Mouse (Mus musculus): ENCODE measurements around the gene Cd72. TPM values are rescaled to one million over a fixed set of nuclear protein-coding genes. Genes with fewer than 3 reads are reported as not detected.

Cd72 gene
- polyA plus RNA-seq (2012; fragmentation: generic; extraction: Trizol), result 1.5 TPM
- long read RNA-seq, experiment 1, result 0 reads
- long read RNA-seq, experiment 2, result 0 reads

GRCm38 (mm10) chr4:43454041-43454836, at the start of gene Cd72:
Gene Cd72, minus strand, starts transcription at chr4:43454628.
- Histone ChIP-seq H3K79me2 (ENCODE audit: control insufficient read depth, insufficient read depth) (no peaks in the 10 kb centered on the region), H3K27me3 (ENCODE audit: control insufficient read depth, insufficient read depth, insufficient read length) (peaks cover 4% of the 10 kb centered on the region), H3K36me3 (ENCODE audit: control insufficient read depth, insufficient read depth) (no peaks in the 10 kb centered on the region), H3K4me3 (ENCODE audit: insufficient read depth, poor library complexity, severe bottlenecking) (no peak within 1 kb of the TSS), H3ac (ENCODE audit: control insufficient read depth, insufficient read length, low read depth) (no peak within 1 kb of the TSS), H3K79me3 (ENCODE audit: low read depth) (no peaks in the 10 kb centered on the region)
- TF ChIP-seq MYOD1 (IDR thresholded peaks at IDR 0.05; ENCODE audit: control insufficient read depth, insufficient read length, low read depth) (no peak), CTCF (IDR thresholded peaks at IDR 0.05; ENCODE audit: control insufficient read depth, insufficient read depth, insufficient read length) (no peak), MAX (IDR thresholded peaks at IDR 0.05) (no peak), CEBPB (IDR thresholded peaks at IDR 0.05; ENCODE audit: low read depth) (no peak), USF1 (IDR thresholded peaks at IDR 0.05; ENCODE audit: low read depth) (no peak), FOSL1 (IDR thresholded peaks at IDR 0.05; ENCODE audit: insufficient read depth, low read length, poor library complexity, severe bottlenecking) (no peak), MYOG (IDR thresholded peaks at IDR 0.05; ENCODE audit: control insufficient read depth, extremely low read depth, insufficient read length) (no peak)

GRCm38 (mm10) chr4:43503506-43503905, 49.1 kb upstream of the Cd72 start:
- Histone ChIP-seq H3K79me2 (ENCODE audit: control insufficient read depth, insufficient read depth) (peaks cover 3% of the 10 kb centered on the region), H3ac (ENCODE audit: control insufficient read depth, insufficient read length, low read depth) (no peak overlapping the region), H3K27me3 (ENCODE audit: control insufficient read depth, insufficient read depth, insufficient read length) (no peaks in the 10 kb centered on the region), H3K4me3 (ENCODE audit: insufficient read depth, poor library complexity, severe bottlenecking) (no peak overlapping the region), H3K36me3 (ENCODE audit: control insufficient read depth, insufficient read depth) (no peaks in the 10 kb centered on the region), H3K79me3 (ENCODE audit: low read depth) (no peaks in the 10 kb centered on the region)
- TF ChIP-seq MYOD1 (IDR thresholded peaks at IDR 0.05; ENCODE audit: control insufficient read depth, insufficient read length, low read depth), result no peak
- no peak for TF ChIP-seq MYOG (IDR thresholded peaks at IDR 0.05; ENCODE audit: control insufficient read depth, extremely low read depth, insufficient read length)
- no peak for TF ChIP-seq USF1 (IDR thresholded peaks at IDR 0.05; ENCODE audit: low read depth)
- no peak for TF ChIP-seq CTCF (IDR thresholded peaks at IDR 0.05; ENCODE audit: control insufficient read depth, insufficient read depth, insufficient read length)
- TF ChIP-seq CEBPB (IDR thresholded peaks at IDR 0.05; ENCODE audit: low read depth), result no peak
- TF ChIP-seq MAX (IDR thresholded peaks at IDR 0.05), result no peak
- no peak for TF ChIP-seq FOSL1 (IDR thresholded peaks at IDR 0.05; ENCODE audit: insufficient read depth, low read length, poor library complexity, severe bottlenecking)

- Histone ChIP-seq H3ac (ENCODE audit: control insufficient read depth, insufficient read length, low read depth) (no peak overlapping the region), H3K36me3 (ENCODE audit: control insufficient read depth, insufficient read depth) (no peaks in the 10 kb centered on the region), H3K79me2 (ENCODE audit: control insufficient read depth, insufficient read depth) (peaks cover 8% of the 10 kb centered on the region), H3K27me3 (ENCODE audit: control insufficient read depth, insufficient read depth, insufficient read length) (no peaks in the 10 kb centered on the region), H3K4me3 (ENCODE audit: insufficient read depth, poor library complexity, severe bottlenecking) (no peak overlapping the region), H3K79me3 (ENCODE audit: low read depth) (no peaks in the 10 kb centered on the region)
- TF ChIP-seq USF1 (IDR thresholded peaks at IDR 0.05; ENCODE audit: low read depth), result no peak
- TF ChIP-seq MYOD1 (IDR thresholded peaks at IDR 0.05; ENCODE audit: control insufficient read depth, insufficient read length, low read depth), result no peak
- no peak for TF ChIP-seq CTCF (IDR thresholded peaks at IDR 0.05; ENCODE audit: control insufficient read depth, insufficient read depth, insufficient read length)
- TF ChIP-seq MAX (IDR thresholded peaks at IDR 0.05), result no peak
- no peak for TF ChIP-seq CEBPB (IDR thresholded peaks at IDR 0.05; ENCODE audit: low read depth)
- no peak for TF ChIP-seq MYOG (IDR thresholded peaks at IDR 0.05; ENCODE audit: control insufficient read depth, extremely low read depth, insufficient read length)
- TF ChIP-seq FOSL1 (IDR thresholded peaks at IDR 0.05; ENCODE audit: insufficient read depth, low read length, poor library complexity, severe bottlenecking), result no peak
These were observed 48.6 kb upstream of the Cd72 start for GRCm38 (mm10) chr4:43503041-43503440.

GRCm38 (mm10) chr4:43499407-43500333, 45.2 kb upstream of the Cd72 start, which contains the start of gene Arhgef39:
Gene Arhgef39, minus strand, starts transcription at chr4:43499695.
- H3K27me3 ChIP-seq (ENCODE audit: control insufficient read depth, insufficient read depth, insufficient read length), result no peaks in the 10 kb centered on the region
- H3ac ChIP-seq (ENCODE audit: control insufficient read depth, insufficient read length, low read depth), result peak within 1 kb of the TSS; percentile 75
- TF ChIP-seq CTCF (IDR thresholded peaks at IDR 0.05; ENCODE audit: control insufficient read depth, insufficient read depth, insufficient read length) (no peak), MYOG (IDR thresholded peaks at IDR 0.05; ENCODE audit: control insufficient read depth, extremely low read depth, insufficient read length) (no peak), USF1 (IDR thresholded peaks at IDR 0.05; ENCODE audit: low read depth) (no peak), MAX (IDR thresholded peaks at IDR 0.05) (peak; percentile 78), FOSL1 (IDR thresholded peaks at IDR 0.05; ENCODE audit: insufficient read depth, low read length, poor library complexity, severe bottlenecking) (no peak)
- H3K36me3 ChIP-seq (ENCODE audit: control insufficient read depth, insufficient read depth), result peaks cover 17% of the 10 kb centered on the region
- peak within 1 kb of the TSS; percentile 48 for H3K4me3 ChIP-seq (ENCODE audit: insufficient read depth, poor library complexity, severe bottlenecking)
- H3K79me2 ChIP-seq (ENCODE audit: control insufficient read depth, insufficient read depth), result peaks cover 14% of the 10 kb centered on the region
- H3K79me3 ChIP-seq (ENCODE audit: low read depth), result no peaks in the 10 kb centered on the region

DNA sequence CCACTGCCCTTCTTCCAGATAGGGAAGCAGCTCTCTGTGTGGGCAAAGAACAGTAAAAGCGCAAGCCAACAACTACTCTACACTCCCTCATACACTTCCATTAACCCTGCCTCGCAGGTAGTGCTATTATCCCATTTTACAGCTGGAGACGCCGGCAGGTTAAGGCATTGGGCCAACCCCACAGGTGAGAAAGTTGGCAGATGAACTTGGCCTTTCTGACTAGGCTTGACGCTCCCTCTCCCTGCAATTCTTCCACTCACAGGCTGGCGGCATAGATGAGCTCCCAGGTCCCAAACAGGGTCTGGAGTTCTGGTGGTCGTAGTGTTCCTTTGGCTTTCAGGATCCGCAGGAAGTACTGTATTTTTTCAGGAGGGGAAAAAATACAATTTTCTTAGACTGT, 44.6 kb upstream of the Cd72 start:
- H3K27me3 ChIP-seq (ENCODE audit: control insufficient read depth, insufficient read depth, insufficient read length), result no peaks in the 10 kb centered on the region
- peak overlapping the region; percentile 48 for H3K4me3 ChIP-seq (ENCODE audit: insufficient read depth, poor library complexity, severe bottlenecking)
- H3K36me3 ChIP-seq (ENCODE audit: control insufficient read depth, insufficient read depth), result peaks cover 17% of the 10 kb centered on the region
- TF ChIP-seq USF1 (IDR thresholded peaks at IDR 0.05; ENCODE audit: low read depth) (no peak), FOSL1 (IDR thresholded peaks at IDR 0.05; ENCODE audit: insufficient read depth, low read length, poor library complexity, severe bottlenecking) (no peak), CEBPB (IDR thresholded peaks at IDR 0.05; ENCODE audit: low read depth) (no peak), MYOD1 (IDR thresholded peaks at IDR 0.05; ENCODE audit: control insufficient read depth, insufficient read length, low read depth) (no peak), MYOG (IDR thresholded peaks at IDR 0.05; ENCODE audit: control insufficient read depth, extremely low read depth, insufficient read length) (no peak), CTCF (IDR thresholded peaks at IDR 0.05; ENCODE audit: control insufficient read depth, insufficient read depth, insufficient read length) (no peak), MAX (IDR thresholded peaks at IDR 0.05) (no peak)
- peak overlapping the region; percentile 14 for H3ac ChIP-seq (ENCODE audit: control insufficient read depth, insufficient read length, low read depth)
- H3K79me3 ChIP-seq (ENCODE audit: low read depth), result no peaks in the 10 kb centered on the region
- H3K79me2 ChIP-seq (ENCODE audit: control insufficient read depth, insufficient read depth), result peaks cover 18% of the 10 kb centered on the region
